Mouse (Mus musculus) common myeloid progenitor, adult 5-6 weeks (primary cell): Measurements from ENCODE around the gene Vmn1r208. TPM values are rescaled to one million over a fixed set of nuclear protein-coding genes. Genes with fewer than 3 reads are reported as not detected.
"Not testable (repeated sequence)": the region's sequence is repeated elsewhere in the genome, so short reads cannot be mapped to it uniquely, and the experiment has no call there.

ENCODE experiments used
- ATAC-seq: replicated peaks from 2 replicates; pipeline ENCODE4 v1.8.0; 2016; ENCODE audit warnings: low read depth, mild to moderate bottlenecking, moderate TSS enrichment, inconsistent platforms; ENCODE audit not compliant: poor library complexity, severe bottlenecking
- total RNA-seq: library from RNA; stranded (forward); fragments of 200-1000, 187-1606 nt; gene quantifications from 2 replicates; pipeline ENCODE4 v1.2.3, GENCODE M21; 2017

Gene Vmn1r208
- not detected in 2 replicates for total RNA-seq

DNA sequence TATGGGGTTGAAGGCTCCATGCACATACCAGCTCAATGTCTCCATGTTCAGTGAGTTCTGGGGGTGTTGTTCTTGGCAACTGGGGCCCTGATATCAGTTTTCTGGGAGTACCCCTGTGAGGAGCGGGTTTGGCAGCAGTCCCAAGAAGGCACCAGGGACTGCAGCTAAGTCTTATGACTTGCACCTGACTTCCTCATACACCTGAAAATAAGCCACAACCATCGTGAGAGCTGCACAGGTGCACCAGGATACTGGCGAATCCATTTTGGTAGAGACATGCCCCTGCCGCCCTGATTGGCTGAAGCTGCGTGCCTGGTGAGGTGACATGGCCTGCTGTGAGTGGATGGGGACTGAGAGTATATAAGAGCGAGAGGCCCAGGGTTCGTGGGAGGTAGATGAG lies at the start of gene Vmn1r208:
TSS of gene Vmn1r208 (minus strand) at position 101 of the 400 bp plus-strand sequence.
- not testable (repeated sequence) for ATAC-seq

DNA sequence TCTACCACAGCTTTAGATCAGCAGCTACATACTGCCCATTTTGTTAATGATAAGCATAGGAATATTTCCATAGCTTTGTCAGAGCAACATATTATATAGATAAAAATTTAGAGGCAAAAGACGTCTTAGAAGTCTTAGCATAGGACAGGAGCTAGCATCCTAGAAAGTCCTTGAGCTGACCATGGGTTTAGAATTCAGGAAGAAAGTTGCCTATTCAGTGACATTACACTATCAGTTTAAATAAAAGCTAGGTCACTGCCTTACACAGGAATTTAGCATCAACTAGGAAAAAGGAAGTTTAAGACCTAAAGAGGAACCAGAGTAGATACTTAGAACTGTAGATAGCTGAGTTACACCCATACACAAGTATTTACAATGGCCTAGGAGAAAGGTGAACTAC lies 44.4 kb upstream of the Vmn1r208 start:
- not testable (repeated sequence) for ATAC-seq

DNA sequence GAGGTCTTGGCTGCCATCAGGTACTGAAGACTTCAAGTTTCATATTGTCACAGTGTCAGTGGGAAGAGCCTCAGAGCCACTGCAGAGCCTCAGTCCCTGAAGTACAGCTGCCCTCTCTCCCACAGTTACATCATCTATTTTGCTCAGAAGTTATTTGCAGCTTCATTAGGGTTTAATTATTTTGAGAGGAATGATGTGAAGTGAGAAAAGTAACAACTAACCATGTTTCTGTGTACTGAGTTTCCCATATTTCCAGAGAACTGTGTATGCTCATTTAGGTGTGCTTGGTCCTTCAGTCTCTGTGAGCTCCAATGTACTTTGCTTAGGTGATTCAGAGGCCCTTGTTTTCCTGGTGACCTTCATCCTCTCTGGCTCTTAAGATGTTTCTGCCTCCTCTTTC lies 32.4 kb upstream of the Vmn1r208 start, which contains the start of gene Vmn1r209:
TSS of gene Vmn1r209 (minus strand) at position 101 of the 400 bp plus-strand sequence.
- ATAC-seq = not testable (repeated sequence)

DNA sequence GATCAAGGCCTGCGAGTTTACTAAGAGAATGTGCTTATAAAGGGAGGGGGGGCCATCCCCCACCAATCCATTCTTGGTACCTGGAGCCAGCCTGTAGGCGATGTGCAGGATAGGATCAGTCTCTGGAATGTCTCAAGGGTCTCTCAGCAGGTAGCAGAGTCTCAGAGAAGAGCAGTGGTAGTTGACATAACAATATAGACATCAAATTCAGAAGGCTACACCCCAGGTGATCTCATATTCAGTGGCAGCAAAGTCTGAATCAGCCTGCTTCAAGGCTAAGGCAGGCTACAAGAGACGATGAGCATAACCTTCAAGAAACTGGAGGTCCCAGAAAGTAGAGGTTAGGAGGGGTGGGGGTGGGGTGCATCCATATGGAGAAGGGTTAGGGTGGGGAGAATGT lies 10.9 kb upstream of the Vmn1r208 start:
- not testable (repeated sequence) for ATAC-seq

DNA sequence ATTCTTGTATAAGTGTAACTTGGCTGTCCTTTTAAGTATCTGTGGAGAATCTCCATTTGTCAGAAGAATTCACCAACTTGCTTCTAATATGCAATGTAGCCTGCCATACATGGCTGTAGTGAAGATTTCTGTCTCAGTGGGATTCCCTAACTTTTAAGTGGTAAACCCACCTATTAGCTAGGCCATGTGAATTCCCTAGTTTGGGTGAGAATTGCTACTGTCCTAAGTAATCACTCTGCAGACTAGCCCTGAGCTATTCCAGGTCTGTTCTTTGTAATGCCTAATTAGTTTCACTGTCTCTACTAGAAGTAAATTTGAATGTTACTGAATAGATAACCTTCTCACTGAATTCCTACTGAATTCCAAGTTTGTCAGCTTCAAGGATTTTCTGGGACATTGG lies 7.0 kb upstream of the Vmn1r208 start:
- not testable (repeated sequence) for ATAC-seq

DNA sequence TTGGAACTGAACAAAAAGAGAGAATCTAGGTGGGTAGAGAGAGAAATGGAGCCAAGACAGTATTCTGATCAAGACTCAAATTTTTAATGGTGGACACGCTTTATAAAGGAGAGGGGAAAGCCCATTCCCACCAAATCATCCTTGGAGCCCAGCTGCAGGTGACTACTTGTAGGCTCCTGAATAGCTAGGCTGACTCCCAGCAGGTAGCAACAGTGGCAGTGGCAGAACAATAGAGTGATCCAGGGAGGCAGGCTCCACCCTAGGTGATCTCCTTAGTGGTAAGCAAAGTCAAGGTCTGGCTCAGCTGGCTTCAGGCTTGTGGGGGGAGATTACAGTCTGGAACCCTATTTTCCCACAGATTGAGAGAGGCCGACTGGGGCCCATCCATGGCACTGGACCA lies 5.6 kb downstream of the Vmn1r208 start:
- not testable (repeated sequence) for ATAC-seq

DNA sequence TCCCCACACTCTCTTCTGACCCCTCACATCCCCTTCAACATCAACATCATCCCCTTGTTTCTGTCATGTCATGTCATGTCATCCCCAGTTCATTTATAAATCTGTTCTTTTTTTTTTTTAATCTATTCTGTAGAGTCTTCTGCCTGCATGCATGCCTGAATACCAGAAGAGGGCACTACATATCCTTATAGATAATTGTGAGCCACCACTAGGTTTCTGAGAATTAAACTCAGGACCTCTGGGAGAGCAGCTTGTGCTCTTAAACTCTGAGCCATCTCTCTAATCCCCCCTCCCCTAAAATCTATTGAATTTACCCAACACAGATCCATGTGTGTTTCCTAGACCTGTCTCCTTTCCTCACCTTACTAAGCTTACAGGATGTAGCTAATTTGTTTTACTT lies 29.7 kb downstream of the Vmn1r208 start:
- no peak for ATAC-seq

DNA sequence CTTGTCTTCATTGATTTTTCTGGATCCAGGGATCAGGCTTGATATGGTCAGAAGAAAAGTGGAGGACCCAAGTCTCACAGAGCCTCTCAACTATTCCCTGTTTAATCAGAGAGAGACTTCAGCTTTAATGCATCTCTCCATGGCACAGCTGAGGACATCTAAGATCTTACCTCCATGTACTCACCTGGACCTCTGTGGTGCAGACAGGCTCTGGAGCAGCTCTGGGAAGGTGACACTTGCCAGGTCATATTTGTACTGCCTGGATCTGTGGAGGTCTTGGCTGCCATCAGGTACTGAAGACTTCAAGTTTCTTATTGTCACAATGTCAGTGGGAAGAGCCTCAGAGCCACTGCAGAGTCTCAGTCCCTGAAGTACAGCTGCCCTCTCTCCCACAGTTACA lies 47.7 kb downstream of the Vmn1r208 start, which contains the start of gene Vmn1r207-ps:
TSS of gene Vmn1r207-ps (minus strand) at position 101 of the 400 bp plus-strand sequence.
- not testable (repeated sequence) for ATAC-seq

Other genes with a start within 250 kb of the Vmn1r208 start
- not detected in 2 replicates for gene Vmn1r204, start 224.2 kb downstream of the Vmn1r208 start, total RNA-seq
- not detected in 2 replicates for gene Vmn1r205, start 184.4 kb downstream of the Vmn1r208 start, total RNA-seq
- not detected in 2 replicates for gene Vmn1r206, start 153.1 kb downstream of the Vmn1r208 start, total RNA-seq
- not detected in 2 replicates for gene Vmn1r207-ps, start 47.8 kb downstream of the Vmn1r208 start, total RNA-seq
- gene Vmn1r209, start 32.3 kb upstream of the Vmn1r208 start, total RNA-seq = not detected in 2 replicates
- gene Vmn1r210, start 53.9 kb upstream of the Vmn1r208 start, total RNA-seq = not detected in 2 replicates
- not detected in 2 replicates for gene Vmn1r211, start 80.2 kb upstream of the Vmn1r208 start, total RNA-seq
- not detected in 2 replicates for gene Vmn1r212, start 106.8 kb upstream of the Vmn1r208 start, total RNA-seq
- gene Vmn1r213, start 230.3 kb upstream of the Vmn1r208 start, total RNA-seq = not detected in 2 replicates